1 mouse cellular context compared by ENCODE assay signal in the genomic region with DNA sequence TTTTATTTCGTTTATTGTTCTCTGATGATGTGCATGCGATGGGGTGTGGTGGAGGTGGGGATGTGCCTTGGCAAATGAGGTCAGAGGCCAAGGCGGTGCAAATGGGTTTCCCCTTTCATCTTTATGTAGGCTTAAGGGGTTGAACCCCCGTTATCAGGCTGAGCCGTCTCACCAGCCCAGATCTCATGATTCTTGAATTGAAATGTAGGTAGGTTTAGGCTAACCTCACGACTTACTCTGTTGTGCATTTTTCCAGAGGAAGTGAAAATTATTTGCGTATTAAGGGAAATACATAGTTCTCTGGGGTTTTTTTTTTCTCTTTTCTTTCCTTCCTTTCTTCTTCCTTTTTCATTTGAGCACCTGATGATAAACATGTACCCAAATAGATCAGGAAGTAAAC.
TF ChIP-seq lines count a peak whose summit lies in the region.

No protein-coding gene starts in this region.

TF ChIP-seq in CH12.LX, 34 proteins besides CTCF, POLR2A, EP300 and RAD21 (continued from another document):
- no peak for TF ChIP-seq ZMIZ1 (IDR thresholded peaks at IDR 0.05; ENCODE audit: low read depth, low read length)
- TF ChIP-seq TCF12 (IDR thresholded peaks at IDR 0.05; ENCODE audit: low read depth, low read length): peak; percentile 92
- TF ChIP-seq MAX (IDR thresholded peaks at IDR 0.05; ENCODE audit: low read length): no peak
- TF ChIP-seq ETS1 (conservative IDR thresholded peaks at IDR 0.05; ENCODE audit: low read depth, low read length): peak; percentile 82
